Comparison of ENCODE assay signal across 24 mouse cellular contexts in the genomic region with DNA sequence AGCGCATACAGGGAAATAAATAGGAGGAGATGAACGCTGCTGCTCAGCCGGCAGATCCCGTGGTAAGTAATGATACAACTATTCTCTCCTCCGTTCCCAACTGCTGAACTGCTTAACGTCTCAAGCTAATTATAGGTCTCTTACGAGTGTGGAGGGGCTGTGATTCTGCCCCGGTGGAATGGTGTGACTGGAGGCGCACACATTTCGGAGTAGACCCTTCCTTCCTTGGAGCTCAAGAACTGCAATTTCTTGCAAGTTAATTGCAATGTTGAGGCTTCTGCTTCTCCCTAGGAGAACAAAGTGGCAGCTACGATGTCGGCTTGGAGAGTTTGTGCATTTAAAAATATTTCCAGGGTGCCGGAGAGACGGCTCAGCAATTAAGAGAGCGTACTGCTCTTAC. TPM values are rescaled to one million over a fixed set of nuclear protein-coding genes. Genes with fewer than 3 reads are reported as not detected.
DNase-seq lines count a peak whose midpoint lies in the region; ATAC-seq and TF ChIP-seq lines count a peak whose summit lies in the region.
"Had no signal": no experiment of that assay in that cellular context is flagged by ENCODE, and none has a peak within 500 bp of the region (broad histone marks: within the 10 kb centered on the region; RNA-seq: fewer than 3 reads in every experiment).

No protein-coding gene starts in this region.

- H3K79me2 ChIP-seq in heart, adult 2 months (replicated peaks; ENCODE audit: control insufficient read depth, insufficient read depth, low read length) = no peaks in the 10 kb centered on the region

- intact Hi-C loops in heart, adult 2 months (cut with DNase I) = no loop called here

- TF ChIP-seq POLR2A in heart, adult 2 months (IDR thresholded peaks at IDR 0.05; ENCODE audit: insufficient read depth, low read depth, low read length) = no peak

- no peak for TF ChIP-seq EP300 in heart, adult 2 months (IDR thresholded peaks at IDR 0.05; ENCODE audit: insufficient read depth, low read depth, low read length)

- H3K27ac ChIP-seq in forebrain, postnatal 0 days (ENCODE audit: low read depth, low read length) = peak overlapping the region; percentile 45; the same call in 1 of the 2 replicates
- no peak overlapping the region for H3K27ac ChIP-seq in forebrain, embryonic 12.5 days
- no peak overlapping the region for H3K27ac ChIP-seq in heart, embryonic 16.5 days (ENCODE audit: low read length)
- no peak overlapping the region for H3K27ac ChIP-seq in heart, adult 2 months
- H3K27ac ChIP-seq: embryonic facial prominence, embryonic 13.5 days; hindbrain, embryonic 14.5 days; neural tube, embryonic 15.5 days had no signal

- no peak overlapping the region for H3K9ac ChIP-seq in forebrain, postnatal 0 days
- H3K9ac ChIP-seq in forebrain, embryonic 12.5 days = no peak overlapping the region
- no peak overlapping the region; the same call in 1 of the 2 replicates for H3K9ac ChIP-seq in heart, embryonic 16.5 days (ENCODE audit: low read length)
- no peak overlapping the region for H3K9ac ChIP-seq in heart, adult 2 months (ENCODE audit: low read depth, low read length)
- H3K9ac ChIP-seq: embryonic facial prominence, embryonic 13.5 days; hindbrain, embryonic 14.5 days; neural tube, embryonic 15.5 days had no signal

- H3K4me2 ChIP-seq in forebrain, postnatal 0 days (ENCODE audit: low read depth) = peak overlapping the region; percentile 33
- no peak overlapping the region for H3K4me2 ChIP-seq in forebrain, embryonic 12.5 days
- H3K4me2 ChIP-seq in heart, embryonic 16.5 days (ENCODE audit: low read depth, low read length) = peak overlapping the region; percentile 62
- H3K4me2 ChIP-seq: embryonic facial prominence, embryonic 13.5 days; hindbrain, embryonic 14.5 days; liver, embryonic 11.5 days; neural tube, embryonic 15.5 days had no signal

- TF ChIP-seq CTCF in forebrain, postnatal 0 days (IDR thresholded peaks at IDR 0.05; ENCODE audit: low read depth) = no peak
- no peak for TF ChIP-seq CTCF in heart, adult 2 months (IDR thresholded peaks at IDR 0.05)

- ATAC-seq in forebrain, postnatal 0 days = peak; percentile 87
- no peak for ATAC-seq in forebrain, embryonic 12.5 days (ENCODE audit: low FRiP score)
- no peak for ATAC-seq in heart, embryonic 16.5 days (replicated peaks; ENCODE audit: extremely low read depth, insufficient read depth, low FRiP score)
- ATAC-seq: activated CD4-positive, CD25-positive, alpha-beta regulatory T cell, adult 4 months had no signal

- no peaks in the 10 kb centered on the region for H3K4me1 ChIP-seq in forebrain, postnatal 0 days (ENCODE audit: insufficient read depth)
- H3K4me1 ChIP-seq in forebrain, embryonic 12.5 days = no peaks in the 10 kb centered on the region
- H3K4me1 ChIP-seq in heart, embryonic 16.5 days (ENCODE audit: control insufficient read depth, insufficient read depth, low read length) = 0 out of 2 replicates have a peak, but pooled peaks cover 4% of the 10 kb centered on the region
- no peaks in the 10 kb centered on the region for H3K4me1 ChIP-seq in heart, adult 2 months (ENCODE audit: control insufficient read depth, insufficient read depth, low read length)
- H3K4me1 ChIP-seq: neural tube, embryonic 15.5 days had no signal

- 64% methylated on average over 15 of the region's 15 CpGs for WGBS in forebrain, postnatal 0 days
- 87% methylated on average over 15 of the region's 15 CpGs for WGBS in forebrain, embryonic 12.5 days
- WGBS in heart, embryonic 16.5 days = 48% methylated on average over 15 of the region's 15 CpGs
- 70% methylated on average over 15 of the region's 15 CpGs for WGBS in heart, adult 2 months

- DNase-seq in forebrain, postnatal 0 days = peak; percentile 45
- no peak for DNase-seq in heart, adult 2 months
- DNase-seq in right cerebral cortex, postnatal 4 days = peak; percentile 15
- no peak for DNase-seq in right cerebral cortex, postnatal 14 days
- no peak for DNase-seq in layer of hippocampus, postnatal 14 days (ENCODE audit: low spot score in 2 of 2)
- DNase-seq: adrenal gland, postnatal 10 days; cerebellum, adult 11 months; cerebellum, postnatal 10 days; gastrocnemius, postnatal 25 days; heart, postnatal 14 days; kidney, adult 8-10 months; kidney, postnatal 36 days; lung, adult 18-20 months; midbrain, embryonic 14.5 days; thymus, postnatal 14 days had no signal

- H3K27me3 ChIP-seq in forebrain, postnatal 0 days (ENCODE audit: insufficient read depth, low read length) = no peaks in the 10 kb centered on the region
- H3K27me3 ChIP-seq in forebrain, embryonic 12.5 days = no peaks in the 10 kb centered on the region
- no peaks in the 10 kb centered on the region for H3K27me3 ChIP-seq in heart, embryonic 16.5 days (ENCODE audit: control insufficient read depth, insufficient read depth, low read length)
- H3K27me3 ChIP-seq in heart, adult 2 months (ENCODE audit: control insufficient read depth, insufficient read depth, low read length) = no peaks in the 10 kb centered on the region
- H3K27me3 ChIP-seq: embryonic facial prominence, embryonic 13.5 days; neural tube, embryonic 15.5 days had no signal

- H3K9me3 ChIP-seq in forebrain, postnatal 0 days (ENCODE audit: low read length) = no peaks in the 10 kb centered on the region
- no peaks in the 10 kb centered on the region for H3K9me3 ChIP-seq in forebrain, embryonic 12.5 days
- no peaks in the 10 kb centered on the region for H3K9me3 ChIP-seq in heart, embryonic 16.5 days (replicated peaks; ENCODE audit: control insufficient read depth, low read length)
- H3K9me3 ChIP-seq: embryonic facial prominence, embryonic 13.5 days; G1E; megakaryocyte, embryonic 14.5 days; neural tube, embryonic 15.5 days had no signal

- no peak overlapping the region for H3K4me3 ChIP-seq in forebrain, postnatal 0 days (ENCODE audit: low read depth, low read length)
- no peak overlapping the region for H3K4me3 ChIP-seq in forebrain, embryonic 12.5 days (replicated peaks)
- peak overlapping the region; percentile 27; the same call in 1 of the 2 replicates for H3K4me3 ChIP-seq in heart, embryonic 16.5 days (ENCODE audit: low read length)
- H3K4me3 ChIP-seq in heart, adult 2 months = no peak overlapping the region
- H3K4me3 ChIP-seq: embryonic facial prominence, embryonic 13.5 days; megakaryocyte, embryonic 14.5 days; neural tube, embryonic 15.5 days had no signal

- H3K36me3 ChIP-seq in forebrain, postnatal 0 days (ENCODE audit: insufficient read depth) = no peaks in the 10 kb centered on the region
- no peaks in the 10 kb centered on the region for H3K36me3 ChIP-seq in forebrain, embryonic 12.5 days (replicated peaks)
- no peaks in the 10 kb centered on the region for H3K36me3 ChIP-seq in heart, embryonic 16.5 days (ENCODE audit: control insufficient read depth, insufficient read depth)
- H3K36me3 ChIP-seq in heart, adult 2 months (ENCODE audit: control insufficient read depth, insufficient read depth, low read length) = no peaks in the 10 kb centered on the region
- H3K36me3 ChIP-seq: G1E; neural tube, embryonic 15.5 days had no signal

RNA-seq across cellular contexts. Expression of a gene that starts 34.9 kb away (rescaled TPM):
- total RNA-seq in forebrain, postnatal 0 days (2014; rRNA removed) = 3.6 and 6.1 TPM in 2 replicates
- 3.5 and 5.3 TPM in 2 replicates for polyA plus RNA-seq in forebrain, postnatal 0 days (2015; fragmentation: Nextera tagmentation; extraction: Ambion mirVana)
- 0.91 and 1.6 TPM in 2 replicates for polyA plus RNA-seq in forebrain, embryonic 12.5 days (2016; fragmentation: Nextera tagmentation; extraction: Ambion mirVana)
- polyA plus RNA-seq in heart, embryonic 16.5 days (2015; fragmentation: Nextera tagmentation; extraction: Ambion mirVana) = 0.79 and 0.81 TPM in 2 replicates
- not detected for total RNA-seq in heart, adult 2 months (2021)
- not detected in 2 replicates for polyA plus RNA-seq in heart, adult 2 months (2012; rRNA removed)
- 10 to 100 TPM; 34.1 to 47.0 TPM for total RNA-seq in layer of hippocampus, postnatal 14 days (2021)
- total RNA-seq: heart, postnatal 14 days had no signal
- polyA plus RNA-seq: G1E had no signal

RNA-seq across cellular contexts. Expression of a gene that starts 46.9 kb away (rescaled TPM):
- total RNA-seq in forebrain, postnatal 0 days (2014; rRNA removed) = 32.9 and 37.8 TPM in 2 replicates
- polyA plus RNA-seq in forebrain, postnatal 0 days (2015; fragmentation: Nextera tagmentation; extraction: Ambion mirVana) = 15.4 and 17.7 TPM in 2 replicates
- polyA plus RNA-seq in forebrain, embryonic 12.5 days (2016; fragmentation: Nextera tagmentation; extraction: Ambion mirVana) = 20.4 and 22.5 TPM in 2 replicates
- polyA plus RNA-seq in heart, embryonic 16.5 days (2015; fragmentation: Nextera tagmentation; extraction: Ambion mirVana) = 6.4 and 7.0 TPM in 2 replicates
- 1 to 10 TPM; 4.3 to 5.2 TPM for total RNA-seq in heart, adult 2 months (2021)
- 2.3 and 5.4 TPM in 2 replicates for polyA plus RNA-seq in heart, adult 2 months (2012; rRNA removed)
- total RNA-seq in layer of hippocampus, postnatal 14 days (2021) = 10 to 100 TPM; 27.6 to 30.7 TPM

RNA-seq across cellular contexts. Expression of a gene that starts 48.4 kb away (rescaled TPM):
- 0.23 and 0.90 TPM in 2 replicates for total RNA-seq in forebrain, postnatal 0 days (2014; rRNA removed)
- polyA plus RNA-seq in forebrain, postnatal 0 days (2015; fragmentation: Nextera tagmentation; extraction: Ambion mirVana) = 0.33 TPM in 1 of 2 replicates, not detected in the other
- 0.19 and 0.43 TPM in 2 replicates for polyA plus RNA-seq in forebrain, embryonic 12.5 days (2016; fragmentation: Nextera tagmentation; extraction: Ambion mirVana)
- 0.41 and 0.89 TPM in 2 replicates for polyA plus RNA-seq in heart, embryonic 16.5 days (2015; fragmentation: Nextera tagmentation; extraction: Ambion mirVana)
- total RNA-seq in heart, adult 2 months (2021) = under 1 TPM; 0.14 to 0.16 TPM
- 0.10 and 0.26 TPM in 2 replicates for polyA plus RNA-seq in heart, adult 2 months (2012; rRNA removed)
- total RNA-seq in layer of hippocampus, postnatal 14 days (2021) = under 1 TPM; 0.48 to 0.67 TPM
- polyA plus RNA-seq: activated CD4-positive, CD25-positive, alpha-beta regulatory T cell, adult 4 months; G1E; liver, embryonic 11.5 days had no signal

Comparison
In these comparisons a context has a peak if more than half of its experiments do, and no peak if none do; other contexts are left out.
1. DNase-seq: peak in forebrain, postnatal 0 days (single experiment) and right cerebral cortex, postnatal 4 days (single experiment); none in heart, adult 2 months (0 of 2), right cerebral cortex, postnatal 14 days (single experiment) and layer of hippocampus, postnatal 14 days (0 of 2).